Mouse (Mus musculus): ENCODE measurements around the gene Msh5.
"Not testable (repeated sequence)": the region's sequence is repeated elsewhere in the genome, so short reads cannot be mapped to it uniquely, and the experiment has no call there.

The Msh5 gene

GRCm38 (mm10) chr17:35023756-35024155 lies 22.8 kb downstream of the Msh5 start:
- no peak for DNase-seq (ENCODE audit: low spot score)

- DNase-seq (ENCODE audit: low spot score), result no peak
These were observed 23.3 kb downstream of the Msh5 start for GRCm38 (mm10) chr17:35023221-35023620.

GRCm38 (mm10) chr17:35022541-35023060 lies 23.9 kb downstream of the Msh5 start:
- no peak for DNase-seq (ENCODE audit: low spot score)

- no peak for DNase-seq (ENCODE audit: low spot score)
These were observed 24.6 kb downstream of the Msh5 start for GRCm38 (mm10) chr17:35021842-35022477.

- DNase-seq (ENCODE audit: low spot score), result peak; percentile 87
These were observed 25.3 kb downstream of the Msh5 start for GRCm38 (mm10) chr17:35021163-35021808.

- DNase-seq (ENCODE audit: low spot score), result no peak
These were observed 26.0 kb downstream of the Msh5 start for GRCm38 (mm10) chr17:35020551-35020950.

- DNase-seq (ENCODE audit: low spot score), result no peak
These were observed 26.7 kb downstream of the Msh5 start for GRCm38 (mm10) chr17:35019894-35020293.

GRCm38 (mm10) chr17:35018171-35018570 lies 28.4 kb downstream of the Msh5 start:
- no peak for DNase-seq (ENCODE audit: low spot score)

- no peak for DNase-seq (ENCODE audit: low spot score)
These were observed 28.9 kb downstream of the Msh5 start for GRCm38 (mm10) chr17:35017706-35018030.

- DNase-seq (ENCODE audit: low spot score), result no peak
These were observed 29.5 kb downstream of the Msh5 start for GRCm38 (mm10) chr17:35016791-35017705.

GRCm38 (mm10) chr17:35016376-35016775 lies 30.2 kb downstream of the Msh5 start, which contains the start of gene Vwa7:
Gene Vwa7, plus strand, starts transcription at chr17:35016579.
- DNase-seq (ENCODE audit: low spot score), result no peak

- DNase-seq (ENCODE audit: low spot score), result no peak
These were observed 31.2 kb downstream of the Msh5 start for GRCm38 (mm10) chr17:35015296-35015695.

GRCm38 (mm10) chr17:35013221-35013620 lies 33.3 kb downstream of the Msh5 start:
- no peak for DNase-seq (ENCODE audit: low spot score)

GRCm38 (mm10) chr17:35012430-35012829 lies 34.1 kb downstream of the Msh5 start:
- DNase-seq (ENCODE audit: low spot score), result no peak

- DNase-seq (ENCODE audit: low spot score), result no peak
These were observed 35.1 kb downstream of the Msh5 start for GRCm38 (mm10) chr17:35011440-35011839.

- DNase-seq (ENCODE audit: low spot score), result no peak
These were observed 37.0 kb downstream of the Msh5 start for GRCm38 (mm10) chr17:35009586-35009985.

GRCm38 (mm10) chr17:35007387-35007991 lies 39.1 kb downstream of the Msh5 start:
- no peak for DNase-seq (ENCODE audit: low spot score)

GRCm38 (mm10) chr17:35005902-35006301 lies 40.6 kb downstream of the Msh5 start:
- DNase-seq (ENCODE audit: low spot score), result not testable (repeated sequence)

GRCm38 (mm10) chr17:35005158-35005557 lies 41.4 kb downstream of the Msh5 start:
- DNase-seq (ENCODE audit: low spot score), result no peak

GRCm38 (mm10) chr17:35004075-35004717 lies 42.3 kb downstream of the Msh5 start:
- no peak for DNase-seq (ENCODE audit: low spot score)

- no peak for DNase-seq (ENCODE audit: low spot score)
These were observed 43.3 kb downstream of the Msh5 start for GRCm38 (mm10) chr17:35003022-35003838.
